Mouse (Mus musculus): ENCODE measurements around the gene Aoc1.

DNA sequence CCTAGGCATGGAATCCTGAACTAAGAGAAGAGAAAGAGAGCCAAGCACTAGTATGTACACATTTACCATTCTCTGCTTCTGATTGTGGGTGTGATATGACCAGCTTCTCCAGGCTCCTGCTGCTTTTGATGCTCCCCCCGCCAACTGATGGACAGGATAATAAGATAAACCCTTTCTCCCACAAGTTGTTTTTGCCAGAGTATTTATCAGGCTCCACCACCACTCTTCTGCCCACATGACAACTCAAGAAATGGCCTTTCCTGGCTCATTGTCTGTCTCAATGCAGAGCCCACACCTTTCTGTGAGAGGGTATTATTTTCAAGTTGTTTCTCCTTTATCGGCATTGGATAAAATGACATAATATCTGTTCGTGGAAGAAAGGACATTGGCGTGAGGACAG is 39.2 kb upstream of the Aoc1 start:
- no peak for TF ChIP-seq CTCF (IDR thresholded peaks at IDR 0.05; ENCODE audit: extremely low read depth, insufficient read length, insufficient replicate concordance, low read depth, low read length)
- no peak for TF ChIP-seq POLR2A (IDR thresholded peaks at IDR 0.05; ENCODE audit: low read depth, low read length)
